Mouse (Mus musculus): ENCODE data around the gene Dmrta1. TPM values are rescaled to one million over a fixed set of nuclear protein-coding genes. Genes with fewer than 3 reads are reported as not detected.
"Not testable (repeated sequence)": the region's sequence is repeated elsewhere in the genome, so short reads cannot be mapped to it uniquely, and the experiment has no call there.

The Dmrta1 gene
- total RNA-seq (2015), result not detected in 2 replicates
- 0.07 TPM in 1 of 2 replicates, not detected in the other for total RNA-seq (2017)

- ATAC-seq (replicated peaks; ENCODE audit: poor library complexity), result no peak
Measured at GRCm38 (mm10) chr4:89679195-89679594, at the start of gene Dmrta1. Dmrta1 (plus strand) TSS chr4:89679436.

GRCm38 (mm10) chr4:89630374-89631079, 48.7 kb upstream of the Dmrta1 start:
- no peak for ATAC-seq (replicated peaks; ENCODE audit: poor library complexity)

GRCm38 (mm10) chr4:89631560-89631959, 47.7 kb upstream of the Dmrta1 start:
- no peak for ATAC-seq (replicated peaks; ENCODE audit: poor library complexity)

GRCm38 (mm10) chr4:89638651-89639050, 40.6 kb upstream of the Dmrta1 start:
- ATAC-seq (replicated peaks; ENCODE audit: poor library complexity), result no peak

DNA sequence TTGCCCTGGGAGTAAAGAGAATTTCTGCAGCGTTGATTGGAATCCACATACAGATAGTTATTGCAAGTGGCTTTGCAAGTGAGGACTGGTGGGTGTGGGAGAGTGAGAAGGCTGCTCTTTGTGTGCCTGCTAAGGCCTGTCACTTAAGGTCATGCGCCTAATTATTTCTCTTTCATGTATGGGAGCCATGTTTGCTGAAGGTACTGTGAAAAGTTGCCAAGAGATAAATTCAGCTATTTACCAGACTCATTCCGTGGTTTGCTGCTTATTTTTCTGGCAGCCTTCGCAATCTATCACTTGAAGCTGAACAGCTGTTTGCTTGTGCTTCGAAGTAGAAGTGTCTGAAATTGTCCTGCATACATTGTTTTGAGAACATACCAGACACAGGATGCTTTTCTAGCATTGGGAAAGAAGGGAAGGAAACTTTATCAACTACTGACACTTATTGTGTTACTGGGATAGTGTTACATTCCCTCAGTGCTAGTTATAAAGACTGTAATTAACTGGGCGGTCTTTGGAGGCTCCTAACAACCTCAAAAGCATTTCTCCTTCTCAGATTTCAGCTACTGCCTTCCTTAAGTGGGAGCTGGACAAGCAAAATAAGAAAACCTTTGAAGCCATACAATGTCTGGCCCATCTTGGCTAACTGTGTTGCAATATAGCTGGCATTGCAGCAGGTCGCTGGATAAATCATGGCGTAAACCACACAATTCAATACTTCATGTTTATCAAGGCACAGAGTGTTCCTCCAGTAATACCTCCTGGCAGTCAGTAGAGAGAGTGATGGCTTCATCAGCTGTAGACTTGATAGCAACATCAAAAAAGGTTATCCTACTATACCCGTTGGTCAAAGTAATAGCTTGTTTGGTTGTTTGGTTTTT, 34.8 kb upstream of the Dmrta1 start:
- ATAC-seq (replicated peaks; ENCODE audit: poor library complexity), result no peak

- ATAC-seq (replicated peaks; ENCODE audit: poor library complexity), result no peak
Measured at GRCm38 (mm10) chr4:89650352-89651311, 28.6 kb upstream of the Dmrta1 start.

- ATAC-seq (replicated peaks; ENCODE audit: poor library complexity), result no peak
Measured at GRCm38 (mm10) chr4:89651312-89651686, 27.9 kb upstream of the Dmrta1 start.

GRCm38 (mm10) chr4:89651779-89652178, 27.5 kb upstream of the Dmrta1 start:
- no peak for ATAC-seq (replicated peaks; ENCODE audit: poor library complexity)

- ATAC-seq (replicated peaks; ENCODE audit: poor library complexity), result no peak
Measured at GRCm38 (mm10) chr4:89663406-89663805, 15.8 kb upstream of the Dmrta1 start.

DNA sequence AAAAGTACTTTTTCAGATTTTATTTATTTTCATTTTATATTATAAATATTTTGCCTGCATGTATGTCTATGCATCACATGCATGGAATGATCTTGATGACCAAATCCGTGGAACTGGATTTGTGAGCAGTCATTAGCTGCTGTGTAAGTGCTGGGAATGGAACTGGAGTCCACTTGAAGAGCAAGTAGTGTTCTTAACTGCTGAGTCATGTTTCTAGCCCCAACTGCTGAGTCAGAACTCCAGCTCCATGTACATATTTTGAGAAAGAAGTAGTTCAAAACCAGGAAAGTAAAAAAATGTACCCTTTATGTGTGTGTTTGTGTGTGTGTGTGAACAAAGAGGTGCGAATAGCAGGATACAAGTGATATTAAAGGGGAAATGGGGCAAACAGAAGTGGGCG, 4.5 kb upstream of the Dmrta1 start:
- no peak for ATAC-seq (replicated peaks; ENCODE audit: poor library complexity)

DNA sequence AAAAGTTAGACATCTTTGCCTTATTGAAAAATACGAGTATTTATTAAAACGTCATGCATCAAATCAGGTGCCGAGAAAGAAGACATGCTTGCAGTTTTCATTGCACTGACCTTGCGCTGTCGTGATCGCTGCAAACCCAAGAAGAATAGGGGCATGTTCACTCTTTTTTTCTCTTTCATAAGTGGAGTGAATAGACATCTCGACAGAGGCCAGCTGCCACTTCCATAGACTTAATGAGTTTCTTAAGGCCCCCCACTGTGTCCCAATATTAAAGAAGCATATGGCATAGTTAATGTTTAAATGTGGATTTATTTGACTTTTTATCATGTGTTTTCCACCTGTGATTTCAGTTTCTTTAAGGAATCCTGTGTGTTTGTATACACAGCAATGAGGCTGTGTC, 1.3 kb upstream of the Dmrta1 start:
- no peak for ATAC-seq (replicated peaks; ENCODE audit: poor library complexity)

- no peak for ATAC-seq (replicated peaks; ENCODE audit: poor library complexity)
Measured at GRCm38 (mm10) chr4:89678713-89679112, 523 bp upstream of the Dmrta1 start.

DNA sequence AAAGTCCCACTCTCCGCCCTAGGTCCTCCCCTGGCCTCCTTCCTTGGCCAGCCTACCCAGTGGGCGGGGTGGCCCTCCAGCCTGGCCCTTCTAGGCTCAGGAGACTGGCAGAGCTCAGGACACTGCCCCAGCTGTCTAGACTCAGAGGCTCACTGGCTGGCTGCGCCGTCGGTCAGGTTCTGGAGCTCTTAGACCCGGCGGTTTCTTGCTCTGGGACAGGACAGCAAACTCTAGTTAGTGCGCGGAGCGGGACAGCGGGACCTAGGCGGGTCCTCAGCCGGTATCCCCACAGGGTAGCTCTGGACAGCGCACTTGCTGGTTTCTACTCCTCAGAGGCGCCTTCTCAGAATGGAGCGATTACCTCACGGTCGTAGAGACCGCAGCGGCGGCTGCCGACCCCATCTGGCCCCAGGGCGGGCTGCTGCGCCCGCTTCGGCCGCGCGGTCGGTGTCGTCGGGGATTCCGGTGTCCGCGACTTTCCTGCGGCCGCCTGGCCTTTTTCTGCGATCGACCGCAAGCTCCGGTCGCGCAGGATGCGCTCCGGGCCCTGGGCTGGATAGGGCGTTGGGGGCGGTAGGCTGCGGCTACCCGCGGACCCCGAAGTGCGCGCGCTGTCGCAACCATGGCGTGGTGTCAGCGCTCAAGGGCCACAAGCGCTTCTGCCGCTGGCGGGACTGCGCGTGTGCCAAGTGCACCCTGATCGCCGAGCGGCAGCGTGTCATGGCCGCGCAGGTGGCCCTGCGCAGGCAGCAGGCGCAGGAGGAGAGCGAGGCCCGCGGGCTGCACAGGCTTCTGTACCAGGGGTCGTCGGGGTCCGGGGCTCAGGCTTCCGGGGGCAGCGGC, 8.9 kb downstream of the Dmrta1 start:
- peak; percentile 67 for ATAC-seq (replicated peaks; ENCODE audit: poor library complexity)

DNA sequence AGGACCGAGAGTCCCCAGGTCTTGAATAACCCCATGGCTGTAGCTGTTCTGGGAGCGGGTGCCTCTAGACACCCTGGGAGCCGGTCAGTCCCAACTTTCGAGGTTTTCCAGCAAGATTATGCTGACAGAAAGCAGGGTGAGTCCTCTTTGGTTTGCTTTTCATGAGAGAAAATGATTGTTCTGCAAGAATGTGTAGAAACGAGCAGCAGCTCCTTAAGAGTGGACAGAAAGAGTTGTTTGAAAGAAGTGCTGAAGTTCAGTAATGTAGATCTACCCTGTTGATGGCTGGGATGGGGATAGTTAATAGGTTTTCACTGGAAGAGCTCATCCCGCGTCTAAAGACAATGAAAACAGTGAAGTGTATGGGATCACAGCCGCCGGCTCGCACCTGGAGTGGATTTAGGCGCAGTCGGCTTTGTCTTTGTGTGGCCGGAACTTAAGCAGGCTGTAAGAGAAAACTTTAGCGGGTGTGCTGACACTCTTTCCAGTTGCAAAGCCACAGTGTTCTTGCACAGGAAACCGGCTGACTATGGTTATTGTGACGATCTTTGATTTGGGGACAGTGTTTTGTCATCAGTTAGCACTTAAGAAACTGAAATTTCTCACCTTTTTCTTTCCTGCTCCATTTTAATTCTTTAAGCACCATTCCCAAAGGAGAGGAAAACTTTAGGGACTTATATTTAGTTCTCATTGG, 9.7 kb downstream of the Dmrta1 start:
- ATAC-seq (replicated peaks; ENCODE audit: poor library complexity), result no peak

DNA sequence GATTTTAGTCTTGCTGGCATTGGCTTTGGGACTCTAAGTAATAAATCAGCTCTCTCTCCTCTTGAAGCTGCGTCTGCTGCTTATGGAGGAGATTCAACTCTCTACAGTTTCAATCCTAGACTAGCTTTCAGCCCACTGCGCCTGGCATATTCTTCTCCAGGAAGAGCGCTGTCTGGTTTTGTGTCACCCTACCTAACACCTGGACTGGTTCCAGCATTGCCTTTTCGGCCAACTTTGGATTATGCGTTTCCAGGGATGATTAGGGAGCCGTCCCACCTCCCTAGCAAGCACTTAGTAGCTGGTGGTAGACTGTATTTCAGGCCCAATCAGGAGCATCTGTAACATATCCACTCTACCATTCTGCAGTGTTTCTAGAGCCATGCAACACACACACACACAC, 12.7 kb downstream of the Dmrta1 start:
- ATAC-seq (replicated peaks; ENCODE audit: poor library complexity), result no peak

- peak; percentile 52 for ATAC-seq (replicated peaks; ENCODE audit: poor library complexity)
Measured at GRCm38 (mm10) chr4:89692780-89693179, 13.5 kb downstream of the Dmrta1 start.

DNA sequence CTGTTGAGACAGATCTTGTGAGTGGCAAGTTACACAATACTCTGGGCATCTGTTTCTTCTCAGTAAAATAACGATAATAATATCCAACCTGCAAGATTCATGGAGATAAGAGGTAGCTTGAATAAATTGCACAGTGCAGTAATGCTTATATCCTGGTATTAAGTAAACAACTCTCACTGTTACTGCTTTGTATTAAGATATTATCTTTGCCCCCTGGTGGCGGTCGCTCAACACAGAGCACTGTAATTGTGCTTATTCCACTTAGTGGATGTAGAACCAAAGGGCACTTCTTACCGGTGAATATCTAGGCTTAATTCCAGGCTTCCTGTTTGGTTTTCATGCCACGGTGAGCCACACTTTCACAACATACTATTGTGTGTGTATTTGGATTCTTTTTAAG, 16.4 kb downstream of the Dmrta1 start:
- ATAC-seq (replicated peaks; ENCODE audit: poor library complexity), result no peak

DNA sequence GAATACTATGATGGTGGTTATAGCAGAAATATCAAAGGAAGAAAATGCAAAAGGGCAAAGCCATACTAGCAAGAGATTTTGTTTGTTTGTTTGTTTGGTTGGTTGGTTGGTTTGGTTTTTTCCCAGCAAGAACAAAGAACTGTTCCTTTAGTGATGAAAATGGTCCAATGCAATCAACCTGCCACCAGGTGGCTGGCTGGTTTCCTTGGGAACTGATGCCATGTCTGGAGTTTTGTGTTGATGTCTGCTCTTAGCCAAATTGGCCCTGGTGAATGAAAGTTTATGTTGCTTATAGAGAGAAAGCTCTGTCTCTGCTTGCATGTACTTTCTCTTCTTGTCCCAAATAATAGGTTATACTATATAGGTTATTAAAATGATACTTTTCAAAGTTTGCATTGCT, 18.7 kb downstream of the Dmrta1 start:
- no peak for ATAC-seq (replicated peaks; ENCODE audit: poor library complexity)

DNA sequence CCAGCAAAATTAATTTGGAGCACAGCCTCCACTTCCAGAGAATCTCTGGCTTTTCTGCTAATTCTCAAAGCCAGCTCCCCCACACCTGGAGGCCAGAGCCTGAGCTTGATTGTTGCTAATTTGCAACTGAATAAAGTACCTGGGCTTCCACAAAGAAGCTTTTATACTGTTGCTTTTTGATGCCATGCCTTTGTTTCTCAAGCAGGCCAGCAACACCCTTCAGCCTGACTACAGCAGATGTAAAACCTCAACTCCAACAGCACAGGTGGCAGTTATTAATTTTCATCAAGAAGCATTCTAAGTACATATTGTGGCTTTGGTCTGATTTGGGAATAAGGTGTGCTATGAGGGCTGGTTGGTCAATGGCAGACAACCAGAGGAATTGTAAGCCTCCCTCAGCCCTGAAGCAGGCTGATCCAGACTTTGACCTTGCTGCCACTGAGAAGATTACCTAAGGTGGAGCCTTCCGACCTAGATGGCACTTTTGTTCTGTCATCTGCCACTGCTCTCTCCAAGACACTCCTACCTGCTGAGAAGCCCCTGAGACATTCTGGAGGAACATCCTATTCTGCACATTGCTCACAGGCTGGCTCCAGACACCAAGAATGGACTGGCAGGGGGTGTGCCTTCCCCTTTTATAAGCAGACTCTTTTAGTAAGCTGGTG, 44.4 kb downstream of the Dmrta1 start:
- not testable (repeated sequence) for ATAC-seq (replicated peaks; ENCODE audit: poor library complexity)
